ENCODE assay signal across 8 mouse cellular contexts in the genomic region with DNA sequence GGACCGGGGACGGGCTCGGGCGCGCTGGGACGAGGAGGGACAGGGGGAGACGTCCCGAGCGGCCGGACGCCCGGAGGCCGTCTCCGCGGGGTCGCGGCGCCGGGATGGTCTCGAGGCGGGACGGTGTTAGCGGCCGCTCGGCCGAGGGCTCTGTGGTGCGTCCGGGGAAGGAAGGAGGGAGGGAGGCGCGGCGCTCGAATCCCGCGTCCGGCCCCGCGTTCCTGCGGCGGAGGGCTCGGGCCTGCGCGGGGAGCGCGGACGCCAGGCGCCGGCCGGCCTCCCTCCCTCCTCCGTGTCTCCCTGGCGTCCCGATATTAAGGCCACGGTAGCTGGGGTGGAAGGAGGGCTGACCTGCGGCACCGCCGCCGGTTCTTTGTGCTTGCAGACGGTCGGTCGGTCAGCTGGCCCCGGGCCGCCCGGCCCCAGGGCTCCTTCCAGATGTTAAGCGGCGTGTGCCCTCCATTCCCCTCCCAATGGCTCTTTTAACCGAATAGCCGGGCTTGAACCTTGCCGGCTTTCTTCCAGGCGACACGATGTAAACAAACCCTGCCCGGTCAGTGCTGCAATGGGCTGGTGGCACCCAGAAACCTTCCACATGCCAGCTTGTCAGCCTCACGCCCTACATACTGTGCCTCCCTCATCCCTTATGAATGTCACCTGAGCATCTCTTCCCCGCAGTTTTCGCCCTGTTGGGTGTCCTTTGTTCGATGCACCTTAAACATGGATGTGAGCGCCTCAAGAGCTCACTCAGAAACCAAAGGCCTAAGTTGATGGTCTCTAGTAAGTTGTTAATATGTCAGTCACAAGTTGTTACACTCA. TPM values are rescaled to one million over a fixed set of nuclear protein-coding genes. Genes with fewer than 3 reads are reported as not detected.
A peak's percentile ranks its signal among the peaks of the same experiment; 100 is the strongest.
DNase-seq lines count a peak whose midpoint lies in the region; ATAC-seq lines count a peak whose summit lies in the region.

No protein-coding gene starts in this region.

- peak overlapping the region; percentile 91 for H3K4me2 ChIP-seq in forebrain, embryonic 16.5 days (ENCODE audit: low read length)
- peak overlapping the region; percentile 85 for H3K4me2 ChIP-seq in hindbrain, embryonic 14.5 days (replicated peaks)

- H3K4me1 ChIP-seq in forebrain, embryonic 16.5 days (replicated peaks; ENCODE audit: control insufficient read depth, insufficient read depth, low read length) = peaks cover 6% of the 10 kb centered on the region
- H3K4me1 ChIP-seq in hindbrain, embryonic 14.5 days (replicated peaks; ENCODE audit: control insufficient read depth, insufficient read depth, low read length) = peaks cover 11% of the 10 kb centered on the region; the same call in 1 of the 2 replicates
- peaks cover 28% of the 10 kb centered on the region; the same call in 1 of the 2 replicates for H3K4me1 ChIP-seq in megakaryocyte, embryonic 14.5 days

- H3K9ac ChIP-seq in forebrain, embryonic 16.5 days (replicated peaks; ENCODE audit: low read depth, low read length) = peak overlapping the region; percentile 99
- peak overlapping the region; percentile 96 for H3K9ac ChIP-seq in hindbrain, embryonic 14.5 days

- intact Hi-C loops in left cerebral cortex, postnatal 14 days (cut with DNase I) = loop anchor here (5.0 kb wide), 2 partner anchors 96 to 191 kb away; a partner anchor contains a TSS

- peak overlapping the region; percentile 88 for H3K27ac ChIP-seq in forebrain, embryonic 16.5 days (ENCODE audit: low read length)
- peak overlapping the region; percentile 97 for H3K27ac ChIP-seq in hindbrain, embryonic 14.5 days

- peak; percentile 59 for DNase-seq in retina, embryonic 14.5 days (ENCODE audit: low spot score)
- DNase-seq in retina, postnatal 1 day = no peak
- DNase-seq in brain, adult 2 months (ENCODE audit: low read depth, low spot score) = peak; percentile 47
- DNase-seq in hindbrain, embryonic 14.5 days (ENCODE audit: low spot score) = peak; percentile 61
- peak; percentile 8 for DNase-seq in left cerebral cortex, postnatal 14 days (ENCODE audit: low spot score in 2 of 2)
- DNase-seq in spleen, postnatal 4 days (ENCODE audit: low spot score in 2 of 2) = peak; percentile 36 to 74

- peak overlapping the region; percentile 95 for H3K4me3 ChIP-seq in forebrain, embryonic 16.5 days (replicated peaks; ENCODE audit: low read length)
- peak overlapping the region; percentile 89 for H3K4me3 ChIP-seq in hindbrain, embryonic 14.5 days (replicated peaks; ENCODE audit: low read length)
- peak overlapping the region; percentile 99 for H3K4me3 ChIP-seq in megakaryocyte, embryonic 14.5 days (replicated peaks)

- no peaks in the 10 kb centered on the region for H3K9me3 ChIP-seq in forebrain, embryonic 16.5 days (ENCODE audit: control insufficient read depth, low read length)
- no peaks in the 10 kb centered on the region for H3K9me3 ChIP-seq in hindbrain, embryonic 14.5 days (ENCODE audit: control insufficient read depth, low read length)
- H3K9me3 ChIP-seq in megakaryocyte, embryonic 14.5 days = no peaks in the 10 kb centered on the region

- under 1% methylated on average over 55 of the region's 75 CpGs for WGBS in forebrain, embryonic 16.5 days
- under 1% methylated on average over 72 of the region's 75 CpGs for WGBS in hindbrain, embryonic 14.5 days

- H3K27me3 ChIP-seq in forebrain, embryonic 16.5 days (replicated peaks; ENCODE audit: control insufficient read depth, insufficient read depth, low read length) = no peaks in the 10 kb centered on the region
- H3K27me3 ChIP-seq in hindbrain, embryonic 14.5 days (ENCODE audit: control insufficient read depth, insufficient read depth, low read length) = no peaks in the 10 kb centered on the region
- H3K27me3 ChIP-seq in megakaryocyte, embryonic 14.5 days (replicated peaks) = no peaks in the 10 kb centered on the region

- ATAC-seq in forebrain, embryonic 16.5 days = peak; percentile 82
- peak; percentile 88 for ATAC-seq in hindbrain, embryonic 14.5 days (ENCODE audit: low FRiP score)

- H3K36me3 ChIP-seq in forebrain, embryonic 16.5 days (ENCODE audit: control insufficient read depth, insufficient read depth) = no peaks in the 10 kb centered on the region
- no peaks in the 10 kb centered on the region for H3K36me3 ChIP-seq in hindbrain, embryonic 14.5 days (replicated peaks; ENCODE audit: control insufficient read depth, insufficient read depth)
- H3K36me3 ChIP-seq in megakaryocyte, embryonic 14.5 days (replicated peaks; ENCODE audit: low read length) = no peaks in the 10 kb centered on the region

RNA-seq across cellular contexts. Expression of a gene that starts 0.9 kb away (rescaled TPM):
- 65.3 and 73.4 TPM in 2 replicates for polyA plus RNA-seq in forebrain, embryonic 16.5 days (2015; fragmentation: Nextera tagmentation; extraction: Ambion mirVana)
- polyA plus RNA-seq in hindbrain, embryonic 14.5 days (2014; fragmentation: Nextera tagmentation; extraction: Ambion mirVana) = 90.4 and 95.6 TPM in 2 replicates
- 100 to 1,000 TPM; 101 to 111 TPM for total RNA-seq in left cerebral cortex, postnatal 14 days (2021)
- polyA plus RNA-seq in megakaryocyte, embryonic 14.5 days (2012; ENCODE audit: insufficient read depth, low replicate concordance) = 6.6 and 19.5 TPM in 2 replicates

RNA-seq across cellular contexts. Expression of a gene that starts 47.5 kb away (rescaled TPM):
- not detected in 2 replicates for polyA plus RNA-seq in forebrain, embryonic 16.5 days (2015; fragmentation: Nextera tagmentation; extraction: Ambion mirVana)
- not detected in 2 replicates for polyA plus RNA-seq in hindbrain, embryonic 14.5 days (2014; fragmentation: Nextera tagmentation; extraction: Ambion mirVana)
- total RNA-seq in left cerebral cortex, postnatal 14 days (2021) = under 1 TPM in 1 of 2 experiments, not detected in 1; 0.11 TPM
- not detected in 2 replicates for polyA plus RNA-seq in megakaryocyte, embryonic 14.5 days (2012; ENCODE audit: insufficient read depth, low replicate concordance)
